Comparison of ENCODE assay signal across 12 mouse cellular contexts in the genomic region with DNA sequence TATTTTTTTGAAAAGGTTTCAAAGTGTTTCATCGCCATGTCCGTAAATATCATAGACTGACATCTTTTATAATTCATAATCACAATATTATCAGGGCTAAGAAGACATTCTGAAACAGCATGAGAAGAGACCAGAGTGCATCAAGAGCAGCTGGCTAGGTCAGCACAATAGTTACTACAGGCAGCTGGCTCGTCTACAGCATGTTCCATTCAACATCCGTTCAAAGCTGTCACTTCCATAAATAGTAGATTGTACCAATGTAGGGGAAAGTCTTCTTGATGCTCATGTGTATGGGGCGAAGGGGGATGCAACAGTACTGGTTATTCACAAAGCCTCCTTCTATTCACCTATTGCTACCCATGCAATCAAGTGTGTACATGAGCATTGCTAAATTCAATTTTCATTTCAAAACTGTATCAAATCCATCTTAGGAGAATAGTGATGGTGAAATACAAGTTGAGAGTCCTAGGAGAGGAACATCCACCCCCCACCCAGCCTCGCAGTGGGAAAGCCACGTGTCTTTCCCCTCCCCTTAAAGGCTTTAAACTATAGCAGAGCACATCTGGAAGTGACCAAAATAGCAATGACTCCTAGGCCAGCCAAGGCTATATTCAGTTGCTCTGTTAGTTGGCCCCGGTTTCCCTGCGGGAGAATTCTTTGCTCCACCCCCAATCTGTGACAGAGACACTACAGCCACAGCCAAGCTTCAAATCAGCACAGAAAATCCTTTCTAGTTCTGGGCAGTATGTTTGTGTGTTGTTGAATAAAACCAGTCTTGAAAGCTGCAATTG.
DNase-seq lines count a peak whose midpoint lies in the region; ATAC-seq lines count a peak whose summit lies in the region.
"Had no signal": no experiment of that assay in that cellular context is flagged by ENCODE, and none has a peak within 500 bp of the region (broad histone marks: within the 10 kb centered on the region; RNA-seq: fewer than 3 reads in every experiment).

No protein-coding gene starts in this region.

- no peaks in the 10 kb centered on the region for H3K4me1 ChIP-seq in hindbrain, embryonic 16.5 days (ENCODE audit: control insufficient read depth, insufficient read depth, low read depth, low read length)
- H3K4me1 ChIP-seq in hindbrain, embryonic 13.5 days (replicated peaks): 0 out of 2 replicates have a peak, but pooled peaks cover 4% of the 10 kb centered on the region
- H3K4me1 ChIP-seq in embryonic facial prominence, embryonic 15.5 days: 0 out of 2 replicates have a peak, but pooled peaks cover 5% of the 10 kb centered on the region
- H3K4me1 ChIP-seq: hindbrain, embryonic 15.5 days had no signal

- no peak overlapping the region for H3K27ac ChIP-seq in hindbrain, embryonic 16.5 days (ENCODE audit: low read depth, low read length)
- H3K27ac ChIP-seq in hindbrain, embryonic 13.5 days: no peak overlapping the region
- no peak overlapping the region for H3K27ac ChIP-seq in embryonic facial prominence, embryonic 15.5 days (replicated peaks)
- H3K27ac ChIP-seq: hindbrain, embryonic 15.5 days; macrophage had no signal

- DNase-seq in brain, adult 2 months (ENCODE audit: low read depth, low spot score): peak; percentile 39
- peak; percentile 32 for DNase-seq in heart, postnatal 4 days
- DNase-seq in ovary, postnatal 14 days (ENCODE audit: low spot score): no peak
- DNase-seq: cerebellum, adult 9-10 months; spleen, adult 18-20 months; thymus, adult 2 months had no signal

- H3K36me3 ChIP-seq in hindbrain, embryonic 16.5 days (ENCODE audit: control insufficient read depth, insufficient read depth, low read length): no peaks in the 10 kb centered on the region
- H3K36me3 ChIP-seq in hindbrain, embryonic 13.5 days: no peaks in the 10 kb centered on the region
- no peaks in the 10 kb centered on the region for H3K36me3 ChIP-seq in embryonic facial prominence, embryonic 15.5 days
- H3K36me3 ChIP-seq: hindbrain, embryonic 15.5 days had no signal

- H3K9ac ChIP-seq in hindbrain, embryonic 16.5 days (ENCODE audit: low read depth, low read length): no peak overlapping the region
- no peak overlapping the region for H3K9ac ChIP-seq in hindbrain, embryonic 13.5 days
- H3K9ac ChIP-seq in embryonic facial prominence, embryonic 15.5 days: no peak overlapping the region
- H3K9ac ChIP-seq: hindbrain, embryonic 15.5 days had no signal

- WGBS in hindbrain, embryonic 16.5 days: 64% methylated on average over 9 of the region's 9 CpGs
- WGBS in hindbrain, embryonic 13.5 days: 59% methylated on average over 9 of the region's 9 CpGs
- 52% methylated on average over 9 of the region's 9 CpGs for WGBS in embryonic facial prominence, embryonic 15.5 days

- no peak overlapping the region for H3K4me2 ChIP-seq in hindbrain, embryonic 16.5 days (ENCODE audit: low read length)
- H3K4me2 ChIP-seq in hindbrain, embryonic 13.5 days: no peak overlapping the region
- no peak overlapping the region for H3K4me2 ChIP-seq in embryonic facial prominence, embryonic 15.5 days (replicated peaks)
- H3K4me2 ChIP-seq: hindbrain, embryonic 15.5 days had no signal

- no peaks in the 10 kb centered on the region for H3K27me3 ChIP-seq in hindbrain, embryonic 16.5 days (replicated peaks; ENCODE audit: control insufficient read depth, insufficient read depth, low read length)
- H3K27me3 ChIP-seq in hindbrain, embryonic 13.5 days: no peaks in the 10 kb centered on the region
- H3K27me3 ChIP-seq in embryonic facial prominence, embryonic 15.5 days: no peaks in the 10 kb centered on the region
- H3K27me3 ChIP-seq: hindbrain, embryonic 15.5 days had no signal

- no peaks in the 10 kb centered on the region for H3K9me3 ChIP-seq in hindbrain, embryonic 16.5 days (ENCODE audit: control insufficient read depth, low read length)
- no peaks in the 10 kb centered on the region for H3K9me3 ChIP-seq in hindbrain, embryonic 13.5 days
- H3K9me3 ChIP-seq in embryonic facial prominence, embryonic 15.5 days (replicated peaks): no peaks in the 10 kb centered on the region
- H3K9me3 ChIP-seq: hindbrain, embryonic 15.5 days had no signal

- ATAC-seq in hindbrain, embryonic 16.5 days: 0 out of 2 replicates have a peak, but pooled peaks have one; percentile 17
- ATAC-seq in hindbrain, embryonic 13.5 days (ENCODE audit: low FRiP score): no peak
- peak; percentile 84 for ATAC-seq in embryonic facial prominence, embryonic 15.5 days (ENCODE audit: insufficient number of reproducible peaks, low FRiP score, low TSS enrichment, low read depth)
- ATAC-seq in erythroid progenitor cell, adult 5-6 weeks (replicated peaks; ENCODE audit: low FRiP score, poor library complexity, severe bottlenecking): no peak

- no peak overlapping the region for H3K4me3 ChIP-seq in hindbrain, embryonic 16.5 days (ENCODE audit: low read length)
- H3K4me3 ChIP-seq in hindbrain, embryonic 13.5 days: no peak overlapping the region
- H3K4me3 ChIP-seq in embryonic facial prominence, embryonic 15.5 days (replicated peaks): no peak overlapping the region
- H3K4me3 ChIP-seq: hindbrain, embryonic 15.5 days had no signal

Comparison
In these comparisons a context has a peak if more than half of its experiments do, and no peak if none do; other contexts are left out.
1. ATAC-seq: peak in hindbrain, embryonic 16.5 days (single experiment) and embryonic facial prominence, embryonic 15.5 days (single experiment); none in hindbrain, embryonic 13.5 days (single experiment) and erythroid progenitor cell, adult 5-6 weeks (single experiment).